Mouse (Mus musculus) megakaryocyte, embryonic 14.5 days (primary cell): ENCODE data around the gene Prrg1.

Experiments used
- FLI1 ChIP-seq: IDR thresholded peaks from 2 replicates; pipeline ENCODE4 v1.6.1; 2012; ENCODE audit warnings: low read length, inconsistent platforms, mixed read lengths
- GATA1 ChIP-seq: IDR thresholded peaks from 3 replicates; pipeline ENCODE4 v1.6.1; 2012; ENCODE audit warnings: mixed read lengths, low read length, inconsistent platforms, borderline replicate concordance

DNA sequence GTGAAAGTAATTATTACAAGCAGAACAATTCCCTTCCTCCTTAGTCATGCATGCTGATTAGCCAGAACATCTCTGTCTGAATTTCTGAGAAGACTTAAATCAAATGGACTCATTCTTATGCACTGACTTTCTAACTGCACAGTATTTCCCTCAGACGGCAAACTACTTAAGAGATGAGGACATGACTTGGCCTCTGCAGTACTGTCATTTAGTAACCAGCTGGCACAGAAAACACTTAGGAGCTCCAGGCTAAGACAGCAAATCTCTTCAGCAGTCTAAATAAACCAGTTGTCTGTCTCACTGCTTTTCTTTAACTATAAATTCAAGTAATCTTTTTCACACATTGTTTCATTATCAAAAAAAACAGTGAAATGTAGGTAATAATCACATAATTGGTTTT is 36.0 kb downstream of the Prrg1 start:
- TF ChIP-seq GATA1 = no peak
- no peak for TF ChIP-seq FLI1
